Mouse (Mus musculus) lung, postnatal 25 days (tissue): ENCODE data around the gene Bnip3.

Experiments used
- DNase-seq: peaks from one replicate; pipeline ENCODE4 v3.0.0; 2022; ENCODE audit warnings: low spot score

Bnip3 gene

DNA sequence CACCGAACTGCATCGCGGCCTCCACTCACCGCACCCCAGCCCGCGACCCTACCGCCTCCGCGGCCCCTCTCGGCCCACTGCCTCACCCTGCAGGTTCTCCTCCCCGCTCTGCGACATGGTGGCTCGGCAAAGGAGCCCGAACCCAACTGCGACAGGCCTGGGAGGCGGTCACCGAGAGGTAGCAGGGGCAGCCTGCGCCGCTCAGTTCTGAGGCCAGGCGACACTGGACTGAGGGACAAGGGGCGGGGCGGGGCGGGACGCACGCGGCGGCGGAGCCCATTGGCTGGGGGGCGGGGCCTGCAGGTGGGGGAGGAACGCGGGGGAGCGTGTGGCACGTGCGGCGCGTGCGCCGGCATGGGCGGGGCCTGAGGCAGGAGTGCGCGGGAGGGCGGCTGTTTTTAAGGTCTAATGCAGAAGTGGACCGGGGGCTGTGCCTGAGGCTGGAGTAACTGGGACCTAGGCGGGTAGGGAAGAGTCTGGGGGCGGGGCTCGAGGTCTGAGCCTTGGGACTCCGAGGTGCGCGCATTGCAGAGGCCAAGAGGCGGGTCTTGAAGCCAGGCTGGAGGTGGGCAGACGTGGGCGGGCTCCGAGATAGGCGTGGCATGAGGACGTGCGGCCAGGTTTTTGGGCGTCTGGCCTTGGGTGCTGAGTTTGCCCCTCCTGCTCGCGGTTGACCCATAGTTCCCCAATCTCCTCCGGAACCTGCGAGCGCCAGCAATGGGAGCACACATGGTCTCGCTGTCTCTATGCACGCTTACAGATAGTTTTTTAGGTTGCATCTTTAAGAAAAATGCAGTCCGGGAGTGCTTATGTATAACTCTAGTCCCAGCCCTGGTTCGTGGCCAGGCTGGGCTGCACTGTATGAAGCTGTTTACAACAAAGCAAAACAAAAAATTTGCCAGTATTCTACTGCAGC, at the start of gene Bnip3:
TSS of gene Bnip3 (minus strand) at position 243 of the 916 bp plus-strand sequence.
- DNase-seq, result peak; percentile 92

DNA sequence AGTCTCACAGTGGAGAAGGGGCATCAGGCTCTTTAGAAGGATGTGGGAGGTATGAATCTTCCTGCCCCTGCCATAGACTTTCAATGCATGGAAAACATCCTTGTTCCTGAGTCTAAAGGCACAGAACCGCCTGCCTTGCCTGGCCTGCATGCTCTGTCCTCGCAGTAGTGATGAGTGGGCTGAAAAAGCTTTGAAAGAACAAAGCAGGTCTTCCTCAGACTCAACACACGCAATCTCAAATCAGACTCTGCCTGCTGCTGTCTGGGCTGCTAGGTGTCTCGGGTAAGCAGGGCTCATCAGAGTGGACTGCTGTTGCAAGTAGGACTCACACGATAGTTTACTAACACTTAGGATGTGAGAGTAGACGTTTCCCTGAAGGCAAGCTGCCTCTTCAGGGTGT, 47.8 kb upstream of the Bnip3 start:
- no peak for DNase-seq

DNA sequence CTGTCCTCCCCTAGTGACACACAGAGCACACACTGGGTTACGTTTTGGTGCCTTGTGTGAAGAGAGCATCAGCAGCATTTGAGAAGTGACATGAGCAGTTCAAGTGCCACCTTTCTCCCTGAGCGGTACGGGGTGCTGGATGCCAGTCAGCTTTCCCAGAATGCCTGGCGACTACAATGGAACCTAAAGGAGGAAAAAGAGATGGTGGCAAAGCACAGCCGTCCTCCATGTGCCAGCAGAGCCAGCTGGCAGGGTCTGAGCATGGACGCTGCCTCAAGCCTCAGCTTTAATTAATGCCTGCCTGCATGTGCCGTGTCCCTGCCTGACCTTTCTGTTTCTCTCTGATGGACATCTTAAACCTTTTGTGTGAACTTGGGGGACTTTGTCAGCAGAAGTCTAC, 46.5 kb upstream of the Bnip3 start:
- no peak for DNase-seq

DNA sequence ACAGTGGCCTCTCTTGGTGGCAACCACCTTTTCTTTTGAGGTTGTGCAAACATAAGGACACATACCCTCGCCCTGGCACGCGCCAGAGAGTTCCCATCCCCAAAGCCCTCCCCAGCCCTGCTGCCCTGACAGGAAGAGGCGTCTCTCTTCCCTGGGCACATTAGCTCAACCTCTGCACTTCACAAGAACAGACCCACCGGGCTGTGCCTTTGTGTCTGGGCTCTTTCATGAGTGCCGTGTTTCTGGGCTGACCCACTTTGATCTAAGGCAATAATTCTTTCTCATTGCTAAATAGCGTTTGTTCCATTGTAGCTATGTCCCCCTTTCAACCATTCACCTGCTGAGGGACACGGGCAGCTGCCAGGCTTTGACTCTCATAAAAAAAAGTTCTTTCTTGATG, 39.0 kb upstream of the Bnip3 start:
- no peak for DNase-seq

DNA sequence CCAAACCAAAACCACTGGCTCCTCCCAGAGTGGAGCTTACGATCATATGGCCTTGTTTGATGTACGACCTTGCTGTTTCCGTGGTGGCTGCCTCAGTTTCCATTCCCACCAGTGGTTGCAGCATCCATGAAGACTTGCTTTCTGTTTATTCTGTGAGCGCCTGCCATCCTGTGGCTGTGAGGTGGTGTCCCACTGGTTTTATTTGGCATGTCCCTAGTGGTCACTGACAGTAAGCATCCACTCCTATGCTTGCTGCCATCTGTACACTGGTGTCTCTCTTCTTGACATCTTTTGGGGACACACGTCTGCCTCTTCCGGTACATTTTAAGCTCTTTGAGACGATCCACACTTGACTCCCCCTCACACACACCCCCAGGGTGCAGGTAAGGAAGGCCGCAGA, 38.4 kb upstream of the Bnip3 start:
- no peak for DNase-seq

DNA sequence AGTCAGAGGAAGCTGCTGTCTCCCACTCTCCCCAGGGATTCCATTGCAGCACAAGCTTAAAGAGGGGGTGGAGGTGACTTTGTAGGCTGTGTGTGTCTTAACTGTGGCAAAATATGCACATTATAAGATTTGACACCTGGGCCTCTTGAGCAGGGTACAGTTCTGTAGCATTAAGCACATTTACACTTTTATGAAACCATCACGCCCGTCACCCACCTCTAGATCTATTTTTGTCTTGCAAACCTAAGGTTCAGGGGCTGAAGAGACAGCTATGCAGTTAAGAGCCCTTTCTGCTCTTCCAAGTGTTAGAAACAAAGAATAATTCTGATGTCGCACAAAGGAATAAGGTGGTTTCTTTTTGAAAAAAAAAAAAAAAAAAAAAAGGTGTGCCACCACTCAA, 36.3 kb upstream of the Bnip3 start:
- no peak for DNase-seq

DNA sequence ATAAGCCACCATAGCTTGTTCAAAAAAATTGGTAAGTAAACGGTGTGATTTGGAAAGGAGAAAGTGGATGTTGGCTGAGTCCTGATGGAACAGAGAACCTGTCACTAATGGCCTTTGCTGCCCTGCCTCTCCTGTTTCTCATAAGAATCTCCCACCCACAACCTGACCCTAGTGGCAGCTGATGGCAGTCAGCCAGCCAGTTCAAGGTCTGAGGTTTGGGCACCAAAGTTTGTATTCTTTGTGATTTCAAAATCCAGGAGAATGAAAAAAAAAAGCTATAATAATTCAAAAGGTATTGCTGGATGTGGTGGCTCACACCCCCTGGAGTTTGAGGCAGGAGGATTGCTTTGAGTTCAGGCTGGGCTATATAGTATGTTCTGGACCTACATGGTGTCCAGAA, 33.0 kb upstream of the Bnip3 start:
- no peak for DNase-seq

DNA sequence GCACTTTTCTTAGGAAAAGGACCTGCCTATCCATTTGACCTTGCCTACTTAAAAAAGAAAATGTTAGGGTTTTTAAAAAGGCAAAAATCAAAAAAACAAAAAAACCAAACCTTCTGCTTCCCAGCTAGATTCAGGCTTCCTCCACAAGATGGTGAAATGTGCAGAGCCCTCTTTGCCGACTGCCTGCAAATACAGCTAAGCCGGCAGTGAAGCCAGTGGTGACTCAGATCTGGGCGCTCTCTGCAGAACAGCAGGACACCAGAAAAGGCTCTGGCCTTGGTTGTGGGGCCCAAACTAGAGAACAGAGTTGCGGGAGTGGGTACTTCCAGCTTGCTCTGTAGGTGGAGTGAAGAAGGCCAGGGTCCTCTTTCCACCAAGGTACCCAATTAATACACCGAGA, 32.3 kb upstream of the Bnip3 start:
- no peak for DNase-seq

DNA sequence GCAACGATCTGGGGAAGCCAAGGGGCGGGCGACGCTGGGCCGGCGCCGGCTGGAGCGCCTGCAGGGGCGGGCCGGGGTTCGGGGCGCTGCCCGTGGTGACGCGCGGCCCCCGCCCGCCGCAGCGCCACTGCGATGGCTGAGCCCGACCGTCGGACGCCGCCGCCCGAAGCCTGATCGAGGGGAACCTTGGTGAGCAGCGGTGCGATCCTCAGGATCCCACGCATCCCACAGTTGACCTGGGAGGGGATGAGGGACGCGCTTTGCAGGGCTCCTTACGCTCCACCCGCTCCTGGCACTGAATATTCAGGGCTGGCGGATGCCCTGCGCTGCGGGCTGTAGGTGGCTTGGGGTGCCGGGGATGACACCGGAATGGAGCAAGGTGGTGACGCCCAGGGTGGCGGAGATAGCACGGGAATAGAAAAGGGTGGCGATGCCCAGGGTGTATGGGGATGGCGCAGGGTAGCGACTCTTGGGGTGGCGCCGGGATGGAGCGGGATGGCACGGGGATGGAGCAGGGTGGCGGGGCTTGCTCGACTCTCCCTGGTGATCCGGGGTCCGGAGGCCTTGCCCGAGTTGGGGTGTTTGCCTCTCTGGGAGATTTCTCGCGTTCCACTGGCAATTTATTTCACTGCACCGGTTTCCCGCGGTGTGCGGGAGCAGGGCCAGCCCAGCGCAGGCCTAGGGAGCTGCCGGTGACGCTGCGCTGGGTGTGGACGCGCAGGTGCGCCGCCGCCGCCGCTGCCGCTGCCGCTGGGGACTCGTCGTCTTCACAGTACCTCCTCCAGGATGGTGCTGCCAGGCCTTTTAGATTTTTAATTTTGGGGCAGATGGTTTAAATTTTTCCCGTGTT, 31.5 kb upstream of the Bnip3 start, which contains the start of gene Jakmip3:
TSS of gene Jakmip3 (plus strand) at position 119 of the 850 bp plus-strand sequence.
- no peak for DNase-seq

DNA sequence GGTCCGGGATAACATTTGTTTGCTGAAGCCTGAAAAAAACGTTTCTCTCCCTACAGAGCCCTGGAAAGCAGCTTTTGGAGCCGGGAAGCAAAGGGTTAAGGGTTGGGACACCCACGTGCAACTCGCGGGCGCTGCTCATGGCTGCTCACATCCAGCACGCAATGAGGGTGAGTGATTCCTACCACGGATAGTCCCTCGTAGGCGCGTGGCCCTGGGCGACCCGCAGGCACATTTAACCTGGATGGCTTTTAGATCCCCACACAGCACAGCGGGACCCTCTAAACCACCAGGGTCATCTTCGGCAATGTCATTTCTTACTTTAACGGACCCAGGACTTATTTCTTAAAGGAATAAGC, 30.9 kb upstream of the Bnip3 start:
- no peak for DNase-seq

DNA sequence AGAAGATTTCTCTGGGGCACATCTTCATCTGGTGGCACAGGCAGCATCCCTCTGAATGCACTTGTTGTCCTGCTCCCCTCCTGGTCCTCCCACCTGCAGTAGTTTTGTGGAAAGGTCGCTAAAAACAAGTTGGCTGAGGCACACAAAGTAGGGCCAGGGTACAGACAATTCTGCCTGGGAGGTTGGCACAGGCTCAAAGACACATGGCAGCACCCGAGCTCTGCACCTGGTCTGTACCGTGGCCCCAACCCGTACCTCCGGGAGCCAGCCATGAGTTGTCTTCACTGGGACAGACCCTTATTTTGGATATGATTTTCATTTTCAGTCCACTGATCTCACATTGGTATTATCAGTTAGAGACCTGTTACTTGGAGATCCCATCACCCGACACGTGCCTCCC, 29.7 kb upstream of the Bnip3 start:
- no peak for DNase-seq

DNA sequence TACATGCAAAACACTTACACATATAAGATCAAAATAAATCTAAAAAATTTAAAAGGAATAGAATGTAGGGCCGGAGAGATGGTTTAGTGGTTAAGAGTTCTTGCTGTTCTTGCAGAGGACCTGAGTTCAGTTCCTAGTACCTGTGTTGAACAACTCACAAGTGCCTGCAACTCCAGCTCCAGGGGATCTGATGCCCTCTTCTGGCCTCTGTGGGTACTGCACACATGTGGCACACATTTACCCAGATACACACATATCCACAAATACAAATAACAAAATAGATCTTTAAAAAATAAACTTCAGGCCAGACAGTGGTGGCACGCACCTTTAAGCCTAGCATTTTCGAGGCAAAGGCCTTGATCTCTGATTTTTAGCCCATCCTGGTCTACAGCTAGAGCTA, 25.2 kb upstream of the Bnip3 start:
- no peak for DNase-seq

DNA sequence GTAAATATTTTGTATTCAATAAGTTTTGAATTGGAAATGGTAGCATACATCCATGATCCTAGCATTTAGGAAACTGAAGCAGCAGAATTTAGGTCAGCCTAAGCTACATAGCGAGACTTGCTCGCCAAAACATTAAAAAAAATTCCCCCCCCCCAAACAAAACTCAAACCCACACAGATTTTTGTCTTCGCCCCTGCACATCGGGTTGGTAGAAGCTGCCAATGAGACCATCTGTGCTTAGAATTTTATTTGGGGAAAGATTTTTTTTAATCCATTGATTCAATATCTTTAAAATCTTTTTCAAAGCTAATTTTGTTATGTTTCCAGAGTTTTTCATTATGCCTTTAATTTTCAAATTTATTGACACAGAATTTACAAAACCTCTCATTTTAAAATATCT, 19.1 kb upstream of the Bnip3 start:
- no peak for DNase-seq

DNA sequence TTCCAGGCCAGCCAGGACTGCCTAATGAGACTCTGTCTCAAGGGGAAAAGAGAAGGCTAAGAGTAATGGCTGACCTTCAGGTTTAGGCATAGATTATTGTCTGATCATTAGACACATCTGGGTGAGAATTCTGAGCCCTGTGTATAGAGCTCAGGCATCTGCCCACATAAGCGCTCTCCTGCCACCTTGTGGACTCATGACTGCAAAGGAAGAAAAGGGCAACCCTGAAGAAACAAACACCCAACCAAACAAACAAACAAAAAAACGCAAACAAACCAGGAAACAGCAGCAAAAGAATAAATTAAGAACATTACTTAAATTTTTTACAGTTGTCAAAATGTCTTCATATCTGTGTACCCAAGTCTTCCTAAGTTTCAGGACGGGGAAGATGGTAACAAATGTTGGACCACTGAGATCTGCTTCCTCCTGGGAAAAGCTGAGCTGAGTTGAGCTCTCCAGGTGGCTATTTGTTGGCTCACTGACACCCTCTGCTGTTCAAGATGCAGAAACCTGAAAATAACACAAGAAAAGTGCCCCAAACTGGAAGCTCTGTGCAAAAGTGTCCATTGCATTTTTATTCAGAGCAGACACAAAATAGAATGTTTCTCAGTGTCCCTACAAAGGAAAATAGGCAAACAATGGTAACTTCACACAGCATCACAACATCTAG, 14.6 kb upstream of the Bnip3 start:
- peak; percentile 31 for DNase-seq

DNA sequence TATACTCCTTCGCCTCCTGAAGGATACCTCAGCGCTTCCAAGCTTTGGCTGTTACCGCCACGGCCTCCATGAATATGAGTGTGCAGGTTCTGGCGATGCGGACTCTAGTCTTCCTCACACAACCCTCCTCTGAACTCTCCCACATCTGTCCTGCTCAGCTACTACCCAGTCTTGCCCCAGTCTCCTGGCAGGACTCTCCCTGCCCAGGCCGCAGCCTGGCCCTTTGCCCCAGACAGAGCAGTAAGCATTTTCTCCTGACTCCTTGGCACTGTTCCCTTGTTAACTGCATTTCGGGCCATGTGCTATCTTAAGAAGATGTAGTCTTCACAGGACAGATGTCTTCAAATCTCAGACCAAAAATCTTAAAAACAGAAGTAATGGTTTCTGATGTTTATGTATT, 12.3 kb upstream of the Bnip3 start:
- no peak for DNase-seq

DNA sequence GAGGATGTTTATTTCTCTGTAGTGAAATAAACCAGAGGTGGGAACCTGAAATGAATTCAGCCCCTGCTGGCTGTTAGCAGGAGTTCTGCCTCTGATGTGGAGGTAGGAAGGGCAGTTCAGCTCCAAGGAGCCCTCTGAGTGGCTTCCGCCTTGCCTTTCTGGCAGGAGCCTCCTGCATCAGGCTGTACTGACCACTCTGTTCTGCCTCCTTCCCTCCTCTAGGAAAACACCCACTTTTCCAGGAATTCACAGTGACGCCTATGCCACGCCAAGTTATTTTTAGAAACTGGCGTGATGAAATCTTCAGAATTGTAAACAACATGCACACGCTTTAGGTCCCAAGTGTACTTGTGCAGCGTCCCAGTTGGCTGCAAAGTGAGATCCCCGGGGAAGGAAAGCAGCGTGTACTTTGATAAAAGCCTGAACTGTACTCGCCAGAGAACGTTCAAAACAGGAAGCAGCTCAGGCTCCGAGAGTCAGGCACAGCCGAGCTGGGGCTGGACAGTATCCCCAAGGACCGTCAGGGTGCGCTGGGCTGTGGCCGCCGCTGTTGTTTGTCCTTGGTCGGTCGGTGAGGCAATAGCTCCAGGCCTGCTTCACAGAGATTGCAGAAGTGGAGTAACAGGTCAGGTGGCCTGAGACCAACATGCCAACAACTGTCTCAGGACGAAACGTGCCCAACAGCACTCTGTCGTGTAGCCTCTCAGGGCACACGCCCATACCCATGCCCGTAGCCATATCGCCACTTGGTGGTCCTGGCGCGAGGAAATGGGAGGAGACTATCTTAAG, 10.0 kb upstream of the Bnip3 start:
- DNase-seq, result peak; percentile 94

DNA sequence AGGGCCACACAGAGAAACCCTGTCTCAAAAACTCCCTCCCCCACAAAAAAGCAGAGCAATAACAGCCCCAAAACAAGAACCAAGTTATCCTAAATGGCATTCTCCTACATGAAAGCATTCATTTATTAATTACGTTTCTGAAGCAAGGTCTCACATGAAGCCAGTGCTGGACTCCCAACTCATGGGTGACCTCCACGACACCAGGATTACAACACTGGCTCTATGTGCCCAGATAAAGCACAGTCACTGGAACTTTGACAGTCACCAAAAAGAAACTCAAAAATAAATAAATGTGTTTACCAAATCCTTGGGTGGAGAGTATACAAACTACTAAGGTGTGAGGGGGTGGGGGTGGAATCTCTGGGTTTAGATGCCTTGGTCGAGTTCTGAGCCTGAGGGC, 4.3 kb upstream of the Bnip3 start:
- DNase-seq, result no peak

DNA sequence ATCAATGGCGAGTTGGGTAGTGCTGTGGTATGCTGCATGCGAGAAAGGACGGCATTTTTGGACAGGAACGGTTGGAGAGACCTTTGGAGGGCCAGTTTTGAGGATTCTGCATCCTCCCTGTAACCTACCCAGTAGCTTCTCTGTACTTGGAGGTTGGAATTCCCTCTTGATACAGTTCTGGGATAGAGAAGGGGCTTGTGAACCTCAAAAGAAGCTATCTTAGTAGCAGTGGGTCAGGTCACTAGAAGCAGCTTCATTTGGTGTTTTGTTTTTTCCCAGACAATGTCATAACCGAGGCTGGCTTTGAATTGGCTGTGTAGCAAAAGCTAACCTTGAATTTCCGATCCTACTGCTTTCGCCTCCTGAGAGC, 859 bp upstream of the Bnip3 start:
- DNase-seq, result no peak

DNA sequence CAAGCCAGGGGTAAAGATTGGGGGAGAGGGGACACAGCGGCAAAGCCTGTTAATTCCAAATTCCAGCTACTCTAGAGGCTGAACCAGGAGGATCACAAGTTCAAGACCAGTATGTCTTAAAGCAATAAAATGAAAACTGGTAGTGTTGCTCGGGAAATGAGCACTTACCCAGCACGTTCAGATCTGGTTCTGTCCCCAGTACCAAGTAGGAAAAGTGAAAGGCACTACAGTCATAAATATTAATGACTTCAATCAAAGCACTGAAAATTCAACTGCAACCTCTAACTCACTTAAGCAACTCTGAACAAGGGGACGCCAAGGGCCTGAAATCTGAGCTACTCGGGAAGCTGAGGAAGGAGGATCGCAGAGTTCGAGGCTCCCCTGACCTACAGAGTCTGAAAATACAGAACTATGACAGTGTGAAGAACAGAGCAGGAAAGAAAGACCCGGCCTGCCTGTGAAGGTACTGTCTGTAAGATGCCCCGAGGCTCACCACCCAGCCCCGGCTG, 497 bp downstream of the Bnip3 start:
- DNase-seq, result no peak

DNA sequence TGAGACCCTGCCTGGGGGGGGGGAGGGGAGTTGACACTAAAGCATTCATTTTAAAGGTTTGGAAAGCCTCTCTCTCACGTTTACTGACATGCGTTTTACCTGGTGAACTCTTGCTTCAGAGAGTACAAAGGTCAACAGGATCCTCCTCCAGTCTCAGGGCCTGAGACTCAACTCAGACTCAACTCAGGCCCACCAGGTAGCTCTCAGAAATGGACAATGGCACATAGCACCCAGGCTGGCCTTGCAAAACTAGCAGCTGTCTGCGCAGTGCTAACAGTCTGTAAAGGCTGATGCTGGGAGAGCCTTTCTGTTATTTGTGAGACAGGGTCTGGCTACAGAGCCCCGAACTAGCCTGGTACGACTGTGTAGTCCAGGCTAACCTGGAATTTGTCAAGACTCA, 1.3 kb downstream of the Bnip3 start:
- DNase-seq, result no peak

DNA sequence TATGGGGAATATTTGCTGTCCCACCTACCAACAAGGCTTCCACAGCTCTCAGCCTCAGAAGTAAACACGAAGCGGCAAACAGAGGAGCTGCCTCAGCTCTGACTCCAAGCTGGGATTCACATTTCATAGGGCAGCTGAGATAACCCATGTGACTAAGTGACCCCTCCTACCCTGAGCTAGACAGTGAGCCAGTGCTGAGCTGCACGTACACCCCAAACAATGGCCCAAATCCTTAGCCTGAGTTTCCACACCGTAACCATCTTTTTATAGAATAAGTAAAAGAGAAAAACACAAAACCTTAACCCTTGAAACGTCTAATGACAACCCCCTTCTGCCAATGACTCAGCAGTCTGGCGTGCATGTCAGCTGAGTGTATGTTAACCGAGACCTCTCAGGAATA, 2.3 kb downstream of the Bnip3 start:
- DNase-seq, result peak; percentile 69

DNA sequence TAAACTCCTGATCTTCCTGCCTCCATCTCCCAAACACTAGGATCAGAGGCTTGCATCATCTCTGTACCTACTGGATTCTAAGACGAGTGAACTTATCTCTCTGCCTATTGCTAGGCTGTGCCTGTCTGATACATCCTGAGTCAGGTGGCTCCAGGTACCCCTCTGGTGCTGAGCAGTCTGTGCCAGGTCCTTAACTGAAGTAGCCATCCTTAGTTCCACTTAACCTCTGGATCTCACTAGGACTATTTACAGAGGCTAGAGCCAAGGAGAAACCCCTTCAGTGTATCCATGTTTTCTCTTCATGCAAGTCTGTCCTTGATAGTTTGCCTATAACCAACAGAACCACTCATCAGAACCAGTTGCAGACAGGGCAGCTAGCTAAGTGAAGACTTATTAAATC, 2.9 kb downstream of the Bnip3 start:
- DNase-seq, result peak; percentile 66
